Mouse (Mus musculus) brain, embryonic 14.5 days (tissue): ENCODE measurements at regions not wholly inside any gene's neighbourhood (a gene's known extent, or its start where the extent isn't known, plus 50 kb on each side); places are given as distances from the start of the nearest gene placed in this dataset.
A peak's percentile ranks its signal among the peaks of the same experiment; 100 is the strongest.

Experiments used
- DNase-seq: peaks from one replicate; pipeline ENCODE4 v3.0.0-alpha.2; 2011; ENCODE audit warnings: low read depth
- CTCF ChIP-seq: fragments of 200-500 bp; IDR thresholded peaks from 2 replicates; pipeline ENCODE4 v1.5.1; 2012; ENCODE audit warnings: inconsistent platforms, mild to moderate bottlenecking, moderate library complexity, borderline replicate concordance; ENCODE audit not compliant: insufficient read depth, insufficient read length; ENCODE audit errors: extremely low read depth
- POLR2A ChIP-seq: fragments of 200-500 bp; IDR thresholded peaks from 2 replicates; pipeline ENCODE4 v1.6.1; 2012; ENCODE audit warnings: mild to moderate bottlenecking, inconsistent platforms, borderline replicate concordance; ENCODE audit not compliant: poor library complexity, insufficient read depth, insufficient read length, severe bottlenecking; ENCODE audit errors: extremely low read depth

- DNase-seq: peak; percentile 82
- no peak for TF ChIP-seq POLR2A
Measured at GRCm38 (mm10) chr4:140463296-140463695, 202.5 kb downstream of the Arhgef10l start.

GRCm38 (mm10) chr4:140461317-140461716, 204.5 kb downstream of the Arhgef10l start:
- TF ChIP-seq POLR2A (no peak), CTCF (no peak)
- DNase-seq: no peak

GRCm38 (mm10) chr4:140449062-140449461, 202.5 kb upstream of the Igsf21 start:
- DNase-seq: no peak
- TF ChIP-seq POLR2A (no peak), CTCF (no peak)

GRCm38 (mm10) chr4:140446455-140446854, 199.9 kb upstream of the Igsf21 start:
- DNase-seq: no peak
- TF ChIP-seq CTCF: no peak
- TF ChIP-seq POLR2A: no peak

GRCm38 (mm10) chr4:140445931-140446330, 199.3 kb upstream of the Igsf21 start:
- no peak for TF ChIP-seq CTCF
- no peak for TF ChIP-seq POLR2A
- no peak for DNase-seq

- DNase-seq: peak; percentile 81
- no peak for TF ChIP-seq CTCF
- no peak for TF ChIP-seq POLR2A
Measured at GRCm38 (mm10) chr4:140443221-140443620, 196.6 kb upstream of the Igsf21 start.

GRCm38 (mm10) chr4:140441805-140442204, 195.2 kb upstream of the Igsf21 start:
- TF ChIP-seq POLR2A: no peak
- TF ChIP-seq CTCF: no peak
- peak; percentile 65 for DNase-seq

- TF ChIP-seq CTCF: no peak
- TF ChIP-seq POLR2A: no peak
- no peak for DNase-seq
Measured at GRCm38 (mm10) chr4:140439856-140440255, 193.3 kb upstream of the Igsf21 start.

- DNase-seq: no peak
- TF ChIP-seq CTCF: no peak
- TF ChIP-seq POLR2A: no peak
Measured at GRCm38 (mm10) chr4:140436030-140436429, 189.4 kb upstream of the Igsf21 start.

GRCm38 (mm10) chr4:140433744-140434542, 187.4 kb upstream of the Igsf21 start:
- DNase-seq: no peak
- no peak for TF ChIP-seq POLR2A
- no peak for TF ChIP-seq CTCF

- TF ChIP-seq CTCF (no peak), POLR2A (no peak)
- no peak for DNase-seq
Measured at GRCm38 (mm10) chr4:140432101-140432500, 185.5 kb upstream of the Igsf21 start.

GRCm38 (mm10) chr4:140427039-140427438, 180.5 kb upstream of the Igsf21 start:
- TF ChIP-seq POLR2A (no peak), CTCF (peak; percentile 31; the same call in 1 of the 2 replicates)
- no peak for DNase-seq

- DNase-seq: no peak
Measured at GRCm38 (mm10) chr4:140423791-140424190, 177.2 kb upstream of the Igsf21 start.

More at GRCm38 (mm10) chr4:140423791-140424190, 177.2 kb upstream of the Igsf21 start:
- TF ChIP-seq POLR2A (no peak), CTCF (no peak)
